Mouse (Mus musculus): ENCODE measurements around the gene Lyz2. TPM values are rescaled to one million over a fixed set of nuclear protein-coding genes. Genes with fewer than 3 reads are reported as not detected.
"Not testable (repeated sequence)": the region's sequence is repeated elsewhere in the genome, so short reads cannot be mapped to it uniquely, and the experiment has no call there.

Lyz2 gene
- total RNA-seq, 1 experiment, result 0.13 TPM

DNA sequence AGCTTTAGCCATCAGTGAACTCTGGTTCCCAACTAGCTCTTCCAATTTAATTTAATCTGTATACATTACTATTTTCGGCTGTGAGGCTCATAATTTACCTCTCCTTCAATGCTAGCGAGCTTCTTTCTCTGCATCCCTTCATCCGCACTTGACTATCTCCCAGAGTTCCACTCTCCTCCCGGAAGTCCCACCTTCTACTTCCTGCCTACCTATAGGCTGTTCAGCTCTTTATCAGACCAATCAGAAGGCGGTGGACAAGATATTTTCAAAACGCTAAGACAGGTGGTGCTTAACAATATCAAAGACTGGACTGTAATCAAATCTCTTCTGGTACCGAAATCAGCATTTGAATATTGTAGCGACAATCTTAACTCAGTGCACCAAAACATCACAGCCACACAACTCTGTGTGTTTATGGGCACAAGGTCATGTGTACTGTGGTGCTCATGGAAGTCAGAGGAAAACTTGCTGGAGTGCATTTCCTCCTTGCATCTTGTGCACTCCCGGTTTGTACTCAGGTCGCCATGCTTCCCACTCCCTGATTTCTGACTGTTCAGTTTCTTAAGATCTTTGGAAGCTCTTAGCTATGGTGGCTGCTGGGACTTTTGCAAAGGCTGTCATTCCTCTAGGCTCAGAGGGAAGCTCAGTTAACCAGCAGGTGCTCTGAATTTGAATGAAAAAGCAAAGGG, 6.3 kb downstream of the Lyz2 start:
- DNase-seq (ENCODE audit: low read depth, low spot score), result no peak
- H3K9me3 ChIP-seq (ENCODE audit: control insufficient read depth, insufficient read depth, low read depth, low read length), result no peaks in the 10 kb centered on the region
- H3K36me3 ChIP-seq (ENCODE audit: control insufficient read depth, insufficient read depth, low read length, poor library complexity, severe bottlenecking), result no peaks in the 10 kb centered on the region
- H3K4me1 ChIP-seq (ENCODE audit: control insufficient read depth in 2 of 2, insufficient read depth in 2 of 2, low read length in 2 of 2, poor library complexity in 1 of 2), result no peaks in the 10 kb centered on the region
- in situ Hi-C loops (cut with MboI; ENCODE audit: low sequenced_read_pairs in 2 of 2, unreplicated experiment in 2 of 2), result no loop called here
- H3K27ac ChIP-seq (ENCODE audit: insufficient read depth, low read depth, low read length, poor library complexity, severe bottlenecking), result no peak overlapping the region
- peak overlapping the region; percentile 53 to 71; a peak in 3 of 4 replicates for H3K4me3 ChIP-seq (ENCODE audit: insufficient read depth in 1 of 2, low read depth in 1 of 2, low read length in 2 of 2, poor library complexity in 1 of 2, severe bottlenecking in 1 of 2)
- H3K9ac ChIP-seq (ENCODE audit: insufficient read depth, low read depth, low read length, poor library complexity, severe bottlenecking), result peak overlapping the region; percentile 41; the same call in 1 of the 2 replicates
- TF ChIP-seq ZC3H11A (IDR thresholded peaks at IDR 0.05; ENCODE audit: borderline replicate concordance, low read depth, low read length) (no peak), MAFK (IDR thresholded peaks at IDR 0.05; ENCODE audit: insufficient read depth, low read depth, low read length) (no peak), HCFC1 (IDR thresholded peaks at IDR 0.05; ENCODE audit: borderline replicate concordance, insufficient read depth, low read length) (no peak), ZNF384 (IDR thresholded peaks at IDR 0.05; ENCODE audit: low read depth, low read length) (no peak), CHD2 (IDR thresholded peaks at IDR 0.05; ENCODE audit: low read depth, low read length) (no peak)

DNA sequence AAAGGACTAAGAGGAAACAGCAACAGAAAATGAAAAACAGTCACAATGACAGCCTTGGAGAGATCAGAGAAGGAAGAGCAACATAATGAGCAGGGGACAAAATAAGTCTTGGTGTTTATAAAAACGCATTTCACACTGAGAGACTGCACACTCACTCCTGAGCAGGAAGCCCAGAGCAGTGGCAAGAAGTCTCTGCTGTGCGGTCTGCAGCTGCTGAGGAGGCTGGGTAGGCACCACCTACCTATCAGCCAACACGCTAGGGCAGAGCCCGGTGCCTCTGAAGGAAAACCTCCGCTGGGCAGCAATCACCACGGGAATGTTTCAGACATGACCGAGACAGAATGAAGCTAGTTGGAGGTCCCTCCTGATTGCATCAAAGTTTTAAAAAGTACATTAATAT, 7.5 kb downstream of the Lyz2 start:
- in situ Hi-C loops (cut with MboI; ENCODE audit: low sequenced_read_pairs in 2 of 2, unreplicated experiment in 2 of 2); DNase-seq (ENCODE audit: low read depth, low spot score); H3K27ac ChIP-seq (ENCODE audit: insufficient read depth, low read depth, low read length, poor library complexity, severe bottlenecking); H3K4me3 ChIP-seq (ENCODE audit: insufficient read depth in 1 of 2, low read depth in 1 of 2, low read length in 2 of 2, poor library complexity in 1 of 2, severe bottlenecking in 1 of 2); H3K36me3 ChIP-seq (ENCODE audit: control insufficient read depth, insufficient read depth, low read length, poor library complexity, severe bottlenecking); H3K9ac ChIP-seq (ENCODE audit: insufficient read depth, low read depth, low read length, poor library complexity, severe bottlenecking); H3K4me1 ChIP-seq (ENCODE audit: control insufficient read depth in 2 of 2, insufficient read depth in 2 of 2, low read length in 2 of 2, poor library complexity in 1 of 2); H3K9me3 ChIP-seq (ENCODE audit: control insufficient read depth, insufficient read depth, low read depth, low read length): not testable (repeated sequence)

- Histone ChIP-seq H3K36me3 (ENCODE audit: control insufficient read depth, insufficient read depth, low read length, poor library complexity, severe bottlenecking) (no peaks in the 10 kb centered on the region), H3K9me3 (ENCODE audit: control insufficient read depth, insufficient read depth, low read depth, low read length) (no peaks in the 10 kb centered on the region), H3K9ac (ENCODE audit: insufficient read depth, low read depth, low read length, poor library complexity, severe bottlenecking) (no peak overlapping the region), H3K4me3 (ENCODE audit: insufficient read depth in 1 of 2, low read depth in 1 of 2, low read length in 2 of 2, poor library complexity in 1 of 2, severe bottlenecking in 1 of 2) (no peak overlapping the region), H3K4me1 (ENCODE audit: control insufficient read depth in 2 of 2, insufficient read depth in 2 of 2, low read length in 2 of 2, poor library complexity in 1 of 2) (no peaks in the 10 kb centered on the region), H3K27ac (ENCODE audit: insufficient read depth, low read depth, low read length, poor library complexity, severe bottlenecking) (no peak overlapping the region)
- in situ Hi-C loops (cut with MboI; ENCODE audit: low sequenced_read_pairs in 2 of 2, unreplicated experiment in 2 of 2), result no loop called here
- DNase-seq (ENCODE audit: low read depth, low spot score), result no peak
- TF ChIP-seq CHD2 (IDR thresholded peaks at IDR 0.05; ENCODE audit: low read depth, low read length) (no peak), ZC3H11A (IDR thresholded peaks at IDR 0.05; ENCODE audit: borderline replicate concordance, low read depth, low read length) (no peak), HCFC1 (IDR thresholded peaks at IDR 0.05; ENCODE audit: borderline replicate concordance, insufficient read depth, low read length) (no peak), MAFK (IDR thresholded peaks at IDR 0.05; ENCODE audit: insufficient read depth, low read depth, low read length) (no peak), ZNF384 (IDR thresholded peaks at IDR 0.05; ENCODE audit: low read depth, low read length) (no peak)
Observed at GRCm38 (mm10) chr10:117272023-117272422, 10.1 kb downstream of the Lyz2 start.

- in situ Hi-C loops (cut with MboI; ENCODE audit: low sequenced_read_pairs in 2 of 2, unreplicated experiment in 2 of 2), result no loop called here
- no peaks in the 10 kb centered on the region for H3K36me3 ChIP-seq (ENCODE audit: control insufficient read depth, insufficient read depth, low read length, poor library complexity, severe bottlenecking)
- H3K9ac ChIP-seq (ENCODE audit: insufficient read depth, low read depth, low read length, poor library complexity, severe bottlenecking), result no peak overlapping the region
- no peak overlapping the region for H3K27ac ChIP-seq (ENCODE audit: insufficient read depth, low read depth, low read length, poor library complexity, severe bottlenecking)
- H3K4me3 ChIP-seq (ENCODE audit: insufficient read depth in 1 of 2, low read depth in 1 of 2, low read length in 2 of 2, poor library complexity in 1 of 2, severe bottlenecking in 1 of 2), result no peak overlapping the region
- H3K9me3 ChIP-seq (ENCODE audit: control insufficient read depth, insufficient read depth, low read depth, low read length), result 0 out of 2 replicates have a peak, but pooled peaks cover 5% of the 10 kb centered on the region
- DNase-seq (ENCODE audit: low read depth, low spot score), result no peak
- TF ChIP-seq ZNF384 (IDR thresholded peaks at IDR 0.05; ENCODE audit: low read depth, low read length) (no peak), MAFK (IDR thresholded peaks at IDR 0.05; ENCODE audit: insufficient read depth, low read depth, low read length) (no peak)
- H3K4me1 ChIP-seq (ENCODE audit: control insufficient read depth in 2 of 2, insufficient read depth in 2 of 2, low read length in 2 of 2, poor library complexity in 1 of 2), result no peaks in the 10 kb centered on the region
Observed at GRCm38 (mm10) chr10:117259870-117260269, 22.3 kb downstream of the Lyz2 start.

- H3K9me3 ChIP-seq (ENCODE audit: control insufficient read depth, insufficient read depth, low read depth, low read length), result no peaks in the 10 kb centered on the region
- no peaks in the 10 kb centered on the region for H3K4me1 ChIP-seq (ENCODE audit: control insufficient read depth in 2 of 2, insufficient read depth in 2 of 2, low read length in 2 of 2, poor library complexity in 1 of 2)
- in situ Hi-C loops (cut with MboI; ENCODE audit: low sequenced_read_pairs in 2 of 2, unreplicated experiment in 2 of 2), result no loop called here
- no peak for DNase-seq (ENCODE audit: low read depth, low spot score)
- TF ChIP-seq MAFK (IDR thresholded peaks at IDR 0.05; ENCODE audit: insufficient read depth, low read depth, low read length) (no peak), ZNF384 (IDR thresholded peaks at IDR 0.05; ENCODE audit: low read depth, low read length) (no peak), ZC3H11A (IDR thresholded peaks at IDR 0.05; ENCODE audit: borderline replicate concordance, low read depth, low read length) (no peak), HCFC1 (IDR thresholded peaks at IDR 0.05; ENCODE audit: borderline replicate concordance, insufficient read depth, low read length) (no peak), CHD2 (IDR thresholded peaks at IDR 0.05; ENCODE audit: low read depth, low read length) (no peak)
- H3K27ac ChIP-seq (ENCODE audit: insufficient read depth, low read depth, low read length, poor library complexity, severe bottlenecking), result no peak within 1 kb of the TSS
- no peaks in the 10 kb centered on the region for H3K36me3 ChIP-seq (ENCODE audit: control insufficient read depth, insufficient read depth, low read length, poor library complexity, severe bottlenecking)
- H3K4me3 ChIP-seq (ENCODE audit: insufficient read depth in 1 of 2, low read depth in 1 of 2, low read length in 2 of 2, poor library complexity in 1 of 2, severe bottlenecking in 1 of 2), result no peak within 1 kb of the TSS
- H3K9ac ChIP-seq (ENCODE audit: insufficient read depth, low read depth, low read length, poor library complexity, severe bottlenecking), result no peak within 1 kb of the TSS
Observed at GRCm38 (mm10) chr10:117238603-117239002, 43.5 kb downstream of the Lyz2 start, which contains the start of gene 9530003J23Rik. Gene 9530003J23Rik (minus strand): TSS chr10:117238703.
